Mouse (Mus musculus): ENCODE data around the gene Usp39. TPM values are rescaled to one million over a fixed set of nuclear protein-coding genes. Genes with fewer than 3 reads are reported as not detected.

The Usp39 gene
- 31.5 and 33.3 TPM in 2 replicates for polyA plus RNA-seq (2012; rRNA removed)

DNA sequence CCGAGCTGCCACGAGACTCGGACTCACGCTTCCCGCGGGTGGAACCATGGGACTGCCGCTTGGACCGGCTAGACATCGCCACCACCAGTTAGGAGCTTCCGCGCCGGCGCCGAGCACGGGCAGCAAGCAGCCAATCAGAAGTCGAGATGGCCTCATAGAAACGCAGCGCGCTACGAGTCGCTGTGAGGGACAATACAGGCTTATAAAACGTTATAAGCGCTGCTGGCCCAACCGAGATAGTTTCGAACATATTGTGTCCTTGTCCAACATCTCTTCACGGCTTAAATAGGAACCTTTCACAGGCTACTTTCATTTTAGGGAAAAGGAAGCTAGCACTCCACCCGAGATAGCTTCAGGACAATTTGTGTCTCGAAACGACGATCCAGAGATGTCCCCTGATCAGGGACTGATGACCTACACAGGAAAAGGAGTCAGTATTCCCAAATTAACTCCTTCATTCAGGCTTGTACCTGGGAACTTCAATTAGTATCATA, at the start of gene Usp39:
Gene Usp39, minus strand, starts transcription at position 111 of the 494 bp plus-strand sequence.
- peak within 1 kb of the TSS; percentile 37; the same call in 1 of the 2 replicates for H3K27ac ChIP-seq (ENCODE audit: insufficient read depth, low read length)
- H3K4me3 ChIP-seq (replicated peaks; ENCODE audit: insufficient read depth, low read depth, low read length) = peak within 1 kb of the TSS; percentile 84
- peak; percentile 96 for DNase-seq
- TF ChIP-seq POLR2A (IDR thresholded peaks at IDR 0.05; ENCODE audit: borderline replicate concordance, insufficient read depth, low read length) = peak; percentile 82
- no peak for TF ChIP-seq CTCF (IDR thresholded peaks at IDR 0.05; ENCODE audit: borderline replicate concordance, insufficient read depth, low read depth, low read length)
- no peaks in the 10 kb centered on the region for H3K27me3 ChIP-seq (ENCODE audit: control insufficient read depth, insufficient read depth, low read length)
- under 1% methylated on average over 30 of the region's 30 CpGs for WGBS
- peaks cover 13% of the 10 kb centered on the region for H3K4me1 ChIP-seq (ENCODE audit: control insufficient read depth, insufficient read depth, low read length)

DNA sequence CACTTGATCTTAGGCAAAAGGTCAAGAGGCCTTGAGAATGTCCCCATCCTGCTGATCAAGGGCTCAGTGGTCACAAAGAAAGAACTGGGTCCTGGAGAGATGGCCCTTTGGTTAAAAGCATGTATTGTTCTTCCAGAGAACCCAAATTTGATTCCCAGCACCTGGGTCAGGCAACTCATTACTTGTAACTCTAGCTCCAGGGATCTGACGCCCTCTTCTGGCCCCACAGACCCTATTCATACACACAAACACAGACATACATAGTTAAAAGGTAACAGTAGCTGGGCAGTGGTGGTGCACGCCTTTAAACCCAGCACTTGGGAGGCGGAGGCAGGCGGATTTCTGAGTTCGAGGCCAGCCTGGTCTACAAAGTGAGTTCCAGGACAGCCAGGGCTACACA, 47.4 kb upstream of the Usp39 start:
- WGBS = 87% methylated on average over 5 of the region's 5 CpGs
- no peak for DNase-seq
- H3K27me3 ChIP-seq (ENCODE audit: control insufficient read depth, insufficient read depth, low read length) = no peaks in the 10 kb centered on the region
- TF ChIP-seq POLR2A (IDR thresholded peaks at IDR 0.05; ENCODE audit: borderline replicate concordance, insufficient read depth, low read length) (no peak), CTCF (IDR thresholded peaks at IDR 0.05; ENCODE audit: borderline replicate concordance, insufficient read depth, low read depth, low read length) (no peak)
- no peak overlapping the region for H3K4me3 ChIP-seq (replicated peaks; ENCODE audit: insufficient read depth, low read depth, low read length)
- 0 out of 2 replicates have a peak, but pooled peaks cover 3% of the 10 kb centered on the region for H3K4me1 ChIP-seq (ENCODE audit: control insufficient read depth, insufficient read depth, low read length)
- no peak overlapping the region for H3K27ac ChIP-seq (ENCODE audit: insufficient read depth, low read length)

GRCm38 (mm10) chr6:72390795-72391521, 46.0 kb upstream of the Usp39 start:
- TF ChIP-seq POLR2A (IDR thresholded peaks at IDR 0.05; ENCODE audit: borderline replicate concordance, insufficient read depth, low read length) (no peak), CTCF (IDR thresholded peaks at IDR 0.05; ENCODE audit: borderline replicate concordance, insufficient read depth, low read depth, low read length) (no peak)
- 0 out of 2 replicates have a peak, but pooled peaks cover 3% of the 10 kb centered on the region for H3K4me1 ChIP-seq (ENCODE audit: control insufficient read depth, insufficient read depth, low read length)
- no peaks in the 10 kb centered on the region for H3K27me3 ChIP-seq (ENCODE audit: control insufficient read depth, insufficient read depth, low read length)
- peak in 1 of 2 experiments; percentile 26 for DNase-seq
- no peak overlapping the region for H3K27ac ChIP-seq (ENCODE audit: insufficient read depth, low read length)
- no peak overlapping the region for H3K4me3 ChIP-seq (replicated peaks; ENCODE audit: insufficient read depth, low read depth, low read length)
- 36% methylated on average over 12 of the region's 12 CpGs for WGBS

DNA sequence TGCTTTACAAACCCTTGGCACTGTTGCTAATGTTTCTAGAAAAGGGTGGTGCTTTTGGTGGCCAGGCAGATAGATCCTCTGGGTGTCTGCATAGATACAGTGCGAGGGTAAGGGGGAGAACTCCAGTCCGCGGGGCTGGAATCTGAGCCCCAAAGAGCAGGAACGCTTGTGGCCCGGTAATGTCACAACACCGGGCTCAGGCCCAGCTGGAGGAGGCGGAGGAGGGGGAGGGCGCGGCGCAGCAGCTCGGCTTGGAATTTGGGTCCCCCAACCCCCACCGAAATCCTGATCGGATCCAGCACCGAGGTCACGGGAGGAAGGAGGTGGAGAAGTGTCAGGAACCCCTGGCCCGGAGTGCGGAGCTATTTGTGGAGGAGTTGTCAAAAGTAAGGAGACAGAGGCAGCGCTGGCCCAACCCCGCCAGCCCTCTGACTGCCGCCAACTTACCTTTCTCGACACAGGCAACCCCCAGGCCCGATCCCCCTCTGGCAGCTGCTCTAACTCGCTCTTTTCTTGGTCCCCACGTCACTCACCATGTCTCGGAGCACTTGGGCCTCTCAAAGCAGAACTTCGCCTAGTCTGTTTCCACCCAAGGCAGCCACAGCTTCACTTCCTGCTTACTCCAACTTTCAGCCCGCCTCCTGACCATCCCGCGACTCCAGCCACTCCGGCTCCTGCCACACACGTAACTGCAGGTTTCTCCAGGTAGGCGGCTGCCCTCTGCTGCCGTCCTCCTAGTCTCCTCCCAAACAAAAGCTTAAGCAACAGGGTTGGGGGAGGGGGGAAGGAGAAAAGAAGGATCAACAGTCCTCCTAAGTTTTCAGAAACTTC, 45.2 kb upstream of the Usp39 start, which contains the start of gene Vamp8:
Gene Vamp8, minus strand, starts transcription at position 763 of the 831 bp plus-strand sequence.
- H3K27me3 ChIP-seq (ENCODE audit: control insufficient read depth, insufficient read depth, low read length) = no peaks in the 10 kb centered on the region
- WGBS = 2% methylated on average over 33 of the region's 33 CpGs
- TF ChIP-seq POLR2A (IDR thresholded peaks at IDR 0.05; ENCODE audit: borderline replicate concordance, insufficient read depth, low read length) (peak; percentile 33; the same call in 1 of the 2 replicates), CTCF (IDR thresholded peaks at IDR 0.05; ENCODE audit: borderline replicate concordance, insufficient read depth, low read depth, low read length) (no peak)

GRCm38 (mm10) chr6:72389471-72389940, 44.5 kb upstream of the Usp39 start:
- 20% methylated on average over 13 of the region's 13 CpGs for WGBS
- 0 out of 2 replicates have a peak, but pooled peaks cover 3% of the 10 kb centered on the region for H3K4me1 ChIP-seq (ENCODE audit: control insufficient read depth, insufficient read depth, low read length)

More for the DNA sequence above, 45.2 kb upstream of the Usp39 start, which contains the start of gene Vamp8:
- peak; percentile 66 to 71 for DNase-seq
- Histone ChIP-seq H3K4me1 (ENCODE audit: control insufficient read depth, insufficient read depth, low read length) (0 out of 2 replicates have a peak, but pooled peaks cover 3% of the 10 kb centered on the region), H3K27ac (ENCODE audit: insufficient read depth, low read length) (peak within 1 kb of the TSS; percentile 70), H3K4me3 (replicated peaks; ENCODE audit: insufficient read depth, low read depth, low read length) (peak within 1 kb of the TSS; percentile 73)

DNA sequence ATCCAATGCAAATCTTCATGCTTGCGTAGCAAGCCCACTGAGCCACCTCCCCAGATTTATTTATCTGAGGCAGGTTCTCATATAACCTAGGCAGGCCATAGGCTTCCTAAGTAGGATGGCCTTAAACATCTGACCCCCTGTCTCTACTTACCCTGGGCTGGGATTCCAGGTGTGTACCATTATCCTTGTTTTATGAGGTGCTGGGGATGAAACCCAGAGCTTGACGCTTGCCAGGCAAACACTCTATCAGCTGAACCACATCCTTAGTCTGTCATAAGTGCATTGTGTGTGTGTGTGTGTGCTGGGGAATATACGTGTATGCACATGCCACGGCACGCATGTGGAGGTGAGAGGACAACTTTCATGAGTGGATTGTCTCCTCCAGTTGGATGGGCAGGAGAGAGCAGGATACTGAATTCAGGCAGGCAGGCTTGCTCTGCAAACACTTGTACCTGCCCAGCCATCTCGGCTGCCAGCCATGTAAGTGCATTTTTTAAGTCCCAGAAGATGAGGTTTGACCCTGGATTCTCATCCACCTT, 43.9 kb upstream of the Usp39 start:
- no peak for DNase-seq
- Histone ChIP-seq H3K4me1 (ENCODE audit: control insufficient read depth, insufficient read depth, low read length) (0 out of 2 replicates have a peak, but pooled peaks cover 3% of the 10 kb centered on the region), H3K27ac (ENCODE audit: insufficient read depth, low read length) (no peak overlapping the region), H3K27me3 (ENCODE audit: control insufficient read depth, insufficient read depth, low read length) (no peaks in the 10 kb centered on the region), H3K4me3 (replicated peaks; ENCODE audit: insufficient read depth, low read depth, low read length) (no peak overlapping the region)
- WGBS = 94% methylated on average over 6 of the region's 6 CpGs
- TF ChIP-seq POLR2A (IDR thresholded peaks at IDR 0.05; ENCODE audit: borderline replicate concordance, insufficient read depth, low read length) (no peak), CTCF (IDR thresholded peaks at IDR 0.05; ENCODE audit: borderline replicate concordance, insufficient read depth, low read depth, low read length) (no peak)

More at GRCm38 (mm10) chr6:72389471-72389940, 44.5 kb upstream of the Usp39 start:
- peak overlapping the region; percentile 73 for H3K4me3 ChIP-seq (replicated peaks; ENCODE audit: insufficient read depth, low read depth, low read length)
- TF ChIP-seq POLR2A (IDR thresholded peaks at IDR 0.05; ENCODE audit: borderline replicate concordance, insufficient read depth, low read length) (no peak), CTCF (IDR thresholded peaks at IDR 0.05; ENCODE audit: borderline replicate concordance, insufficient read depth, low read depth, low read length) (no peak)
- DNase-seq = no peak
- H3K27ac ChIP-seq (ENCODE audit: insufficient read depth, low read length) = peak overlapping the region; percentile 70
- no peaks in the 10 kb centered on the region for H3K27me3 ChIP-seq (ENCODE audit: control insufficient read depth, insufficient read depth, low read length)

- H3K27ac ChIP-seq (ENCODE audit: insufficient read depth, low read length) = no peak overlapping the region
- 0 out of 2 replicates have a peak, but pooled peaks cover 3% of the 10 kb centered on the region for H3K4me1 ChIP-seq (ENCODE audit: control insufficient read depth, insufficient read depth, low read length)
- H3K4me3 ChIP-seq (replicated peaks; ENCODE audit: insufficient read depth, low read depth, low read length) = no peak overlapping the region
- DNase-seq = no peak
- WGBS = 82% methylated on average over 10 of the region's 10 CpGs
- TF ChIP-seq POLR2A (IDR thresholded peaks at IDR 0.05; ENCODE audit: borderline replicate concordance, insufficient read depth, low read length) (no peak), CTCF (IDR thresholded peaks at IDR 0.05; ENCODE audit: borderline replicate concordance, insufficient read depth, low read depth, low read length) (no peak)
- no peaks in the 10 kb centered on the region for H3K27me3 ChIP-seq (ENCODE audit: control insufficient read depth, insufficient read depth, low read length)
Observed at GRCm38 (mm10) chr6:72388266-72388665, 43.3 kb upstream of the Usp39 start.
